Mouse (Mus musculus) stomach, embryonic 15.5 days (tissue): ENCODE measurements around the gene Hyal1. TPM values are rescaled to one million over a fixed set of nuclear protein-coding genes. Genes with fewer than 3 reads are reported as not detected.

Experiments used
- ATAC-seq: fragments of 200-750 bp; cut with Nextera tagmentation; 2 replicates; pipeline ENCODE4 v1.8.0; 2017; ENCODE audit warnings: low read depth, moderate number of reproducible peaks, moderate TSS enrichment; ENCODE audit not compliant: insufficient read depth, low FRiP score
- H3K27ac ChIP-seq: fragments of 300-500 bp; sonication (generic); 2 replicates; pipeline ENCODE4 v1.5.1; 2015; ENCODE audit warnings: mild to moderate bottlenecking, inconsistent platforms
- H3K27me3 ChIP-seq: fragments of 300-500 bp; sonication (generic); replicated peaks from 2 replicates; pipeline ENCODE4 v1.6.1; 2015; ENCODE audit warnings: inconsistent platforms
- H3K36me3 ChIP-seq: fragments of 300-500 bp; sonication (generic); 2 replicates; pipeline ENCODE4 v1.6.1; 2015; ENCODE audit warnings: inconsistent platforms
- H3K4me1 ChIP-seq: fragments of 300-500 bp; sonication (generic); 2 replicates; pipeline ENCODE4 v1.6.1; 2015; ENCODE audit warnings: inconsistent platforms
- H3K4me2 ChIP-seq: fragments of 300-500 bp; sonication (generic); 2 replicates; pipeline ENCODE4 v1.6.1; 2015; ENCODE audit warnings: mild to moderate bottlenecking, inconsistent platforms
- H3K4me3 ChIP-seq: fragments of 300-500 bp; sonication (generic); replicated peaks from 2 replicates; pipeline ENCODE4 v1.5.1; 2015; ENCODE audit warnings: inconsistent platforms
- H3K9ac ChIP-seq: fragments of 300-500 bp; sonication (generic); 2 replicates; pipeline ENCODE4 v1.6.1; 2015; ENCODE audit warnings: inconsistent platforms
- H3K9me3 ChIP-seq: fragments of 300-500 bp; sonication (generic); 2 replicates; pipeline ENCODE4 v1.6.1; 2016; ENCODE audit warnings: inconsistent platforms
- WGBS: fragments of 180-500 bp; shearing (Covaris S2); methylation state at CpG from one replicate; pipeline ENCODE4 v1.1.7; 2015; 5-methylcytosine and 5-hydroxymethylcytosine counted together
- polyA plus RNA-seq: library from polyadenylated mRNA; unstranded; fragments of >200 nt; fragmentation: Nextera tagmentation; extraction: Ambion mirVana; gene quantifications from 2 replicates; pipeline ENCODE4 v1.2.1, GENCODE M21; 2015

Gene Hyal1
- polyA plus RNA-seq, 1 experiment from 2014 or later: 10.8 TPM

GRCm38 (mm10) chr9:107605041-107605661 is 28.4 kb downstream of the Hyal1 start:
- Histone ChIP-seq H3K9ac (no peak overlapping the region), H3K27me3 (no peaks in the 10 kb centered on the region), H3K4me1 (peaks cover 52% of the 10 kb centered on the region), H3K4me2 (peak overlapping the region; percentile 44), H3K27ac (peak overlapping the region; percentile 76), H3K9me3 (no peaks in the 10 kb centered on the region), H3K4me3 (peak overlapping the region; percentile 28; the same call in 1 of the 2 replicates), H3K36me3 (no peaks in the 10 kb centered on the region)
- 30% methylated on average over 23 of the region's 23 CpGs for WGBS
- peak; percentile 78 for ATAC-seq

- peak overlapping the region; percentile 38 for H3K4me2 ChIP-seq
- peak overlapping the region; percentile 38 for H3K27ac ChIP-seq
- 19% methylated on average over 9 of the region's 9 CpGs for WGBS
- H3K36me3 ChIP-seq: no peaks in the 10 kb centered on the region
- H3K4me1 ChIP-seq: peaks cover 54% of the 10 kb centered on the region
- no peak for ATAC-seq
- peak overlapping the region; percentile 7; the same call in 1 of the 2 replicates for H3K4me3 ChIP-seq
- H3K27me3 ChIP-seq: no peaks in the 10 kb centered on the region
- H3K9me3 ChIP-seq: no peaks in the 10 kb centered on the region
- no peak overlapping the region for H3K9ac ChIP-seq
Observed at GRCm38 (mm10) chr9:107606591-107606990, 29.9 kb downstream of the Hyal1 start.

- Histone ChIP-seq H3K9ac (no peak overlapping the region), H3K36me3 (no peaks in the 10 kb centered on the region), H3K4me1 (peaks cover 58% of the 10 kb centered on the region), H3K9me3 (no peaks in the 10 kb centered on the region), H3K27ac (peak overlapping the region; percentile 60), H3K4me2 (peak overlapping the region; percentile 38), H3K4me3 (peak overlapping the region; percentile 7; the same call in 1 of the 2 replicates), H3K27me3 (no peaks in the 10 kb centered on the region)
- ATAC-seq: no peak
- 55% methylated on average over 2 of the region's 2 CpGs for WGBS
Observed at GRCm38 (mm10) chr9:107607036-107607435, 30.3 kb downstream of the Hyal1 start.

GRCm38 (mm10) chr9:107607653-107608245 is 31.0 kb downstream of the Hyal1 start:
- ATAC-seq: no peak
- Histone ChIP-seq H3K4me3 (no peak overlapping the region), H3K9ac (no peak overlapping the region)

GRCm38 (mm10) chr9:107608741-107609432 is 32.2 kb downstream of the Hyal1 start, which contains the start of gene Sema3b:
Gene Sema3b (minus strand): TSS chr9:107609229.
- no peak within 1 kb of the TSS for H3K9ac ChIP-seq
- H3K36me3 ChIP-seq: 0 out of 2 replicates have a peak, but pooled peaks cover 3% of the 10 kb centered on the region
- H3K4me3 ChIP-seq: no peak within 1 kb of the TSS
- no peak for ATAC-seq
- peak within 1 kb of the TSS; percentile 60 for H3K27ac ChIP-seq
- no peaks in the 10 kb centered on the region for H3K27me3 ChIP-seq
- peaks cover 61% of the 10 kb centered on the region for H3K4me1 ChIP-seq
- H3K4me2 ChIP-seq: peak within 1 kb of the TSS; percentile 11; the same call in 1 of the 2 replicates
- H3K9me3 ChIP-seq: no peaks in the 10 kb centered on the region
- WGBS: 37% methylated on average over 12 of the region's 12 CpGs

More at GRCm38 (mm10) chr9:107607653-107608245, 31.0 kb downstream of the Hyal1 start:
- Histone ChIP-seq H3K27ac (peak overlapping the region; percentile 60), H3K36me3 (no peaks in the 10 kb centered on the region), H3K4me1 (peaks cover 60% of the 10 kb centered on the region), H3K9me3 (no peaks in the 10 kb centered on the region), H3K4me2 (peak overlapping the region; percentile 11; the same call in 1 of the 2 replicates), H3K27me3 (no peaks in the 10 kb centered on the region)
- 51% methylated on average over 9 of the region's 9 CpGs for WGBS

GRCm38 (mm10) chr9:107609433-107609830 is 32.7 kb downstream of the Hyal1 start:
- H3K27me3 ChIP-seq: no peaks in the 10 kb centered on the region
- no peaks in the 10 kb centered on the region for H3K9me3 ChIP-seq
- WGBS: 65% methylated on average over 4 of the region's 4 CpGs
- no peak overlapping the region for H3K4me2 ChIP-seq
- peak overlapping the region; percentile 17; the same call in 1 of the 2 replicates for H3K27ac ChIP-seq
- peaks cover 56% of the 10 kb centered on the region for H3K4me1 ChIP-seq
- no peak overlapping the region for H3K9ac ChIP-seq
- no peak overlapping the region for H3K4me3 ChIP-seq
- H3K36me3 ChIP-seq: 0 out of 2 replicates have a peak, but pooled peaks cover 6% of the 10 kb centered on the region
- no peak for ATAC-seq

- ATAC-seq: no peak
- Histone ChIP-seq H3K4me2 (peak overlapping the region; percentile 89; the same call in 1 of the 2 replicates), H3K36me3 (peaks cover 23% of the 10 kb centered on the region), H3K4me1 (peaks cover 46% of the 10 kb centered on the region), H3K9ac (no peak overlapping the region), H3K27me3 (no peaks in the 10 kb centered on the region), H3K9me3 (no peaks in the 10 kb centered on the region), H3K4me3 (peak overlapping the region; percentile 40; the same call in 1 of the 2 replicates), H3K27ac (peak overlapping the region; percentile 90)
- 64% methylated on average over 6 of the region's 6 CpGs for WGBS
Observed at GRCm38 (mm10) chr9:107611456-107612190, 34.9 kb downstream of the Hyal1 start.

- Histone ChIP-seq H3K4me1 (peaks cover 40% of the 10 kb centered on the region), H3K9ac (peak overlapping the region; percentile 12; the same call in 1 of the 2 replicates), H3K4me2 (peak overlapping the region; percentile 89), H3K27me3 (no peaks in the 10 kb centered on the region), H3K36me3 (peaks cover 28% of the 10 kb centered on the region), H3K27ac (peak overlapping the region; percentile 90), H3K9me3 (no peaks in the 10 kb centered on the region), H3K4me3 (peak overlapping the region; percentile 40)
- peak; percentile 92 for ATAC-seq
- WGBS: 5% methylated on average over 44 of the region's 48 CpGs
Observed at GRCm38 (mm10) chr9:107612191-107612944, 35.6 kb downstream of the Hyal1 start.

- H3K9me3 ChIP-seq: no peaks in the 10 kb centered on the region
- H3K27me3 ChIP-seq: no peaks in the 10 kb centered on the region
- peak overlapping the region; percentile 40 for H3K4me3 ChIP-seq
- H3K27ac ChIP-seq: peak overlapping the region; percentile 88
- H3K4me1 ChIP-seq: peaks cover 34% of the 10 kb centered on the region
- 8% methylated on average over 12 of the region's 12 CpGs for WGBS
- ATAC-seq: no peak
- H3K36me3 ChIP-seq: peaks cover 32% of the 10 kb centered on the region
- H3K4me2 ChIP-seq: peak overlapping the region; percentile 89
- H3K9ac ChIP-seq: no peak overlapping the region
Observed at GRCm38 (mm10) chr9:107612945-107613569, 36.3 kb downstream of the Hyal1 start.

GRCm38 (mm10) chr9:107615035-107615434 is 38.3 kb downstream of the Hyal1 start:
- WGBS: 76% methylated on average over 4 of the region's 4 CpGs
- Histone ChIP-seq H3K36me3 (peaks cover 44% of the 10 kb centered on the region), H3K27me3 (no peaks in the 10 kb centered on the region), H3K27ac (no peak overlapping the region), H3K4me3 (no peak overlapping the region), H3K9me3 (no peaks in the 10 kb centered on the region), H3K4me2 (no peak overlapping the region), H3K4me1 (peaks cover 37% of the 10 kb centered on the region), H3K9ac (no peak overlapping the region)
- ATAC-seq: no peak
